Mouse (Mus musculus): ENCODE measurements around the gene Nek6.

Nek6 gene

GRCm38 (mm10) chr2:38578602-38579521 lies 67.4 kb downstream of the Nek6 start:
- DNase-seq (ENCODE audit: extremely low spot score) = no peak

GRCm38 (mm10) chr2:38579528-38579927 lies 68.1 kb downstream of the Nek6 start:
- no peak for DNase-seq (ENCODE audit: extremely low spot score)

- no peak for DNase-seq (ENCODE audit: extremely low spot score)
Measured at GRCm38 (mm10) chr2:38583982-38584381, 72.5 kb downstream of the Nek6 start.

- peak; percentile 36 for DNase-seq (ENCODE audit: extremely low spot score)
Measured at GRCm38 (mm10) chr2:38584514-38585378, 73.3 kb downstream of the Nek6 start.

- peak; percentile 44 for DNase-seq (ENCODE audit: extremely low spot score)
Measured at GRCm38 (mm10) chr2:38585379-38585736, 73.9 kb downstream of the Nek6 start.

GRCm38 (mm10) chr2:38586733-38587132 lies 75.3 kb downstream of the Nek6 start:
- DNase-seq (ENCODE audit: extremely low spot score) = no peak

- DNase-seq (ENCODE audit: extremely low spot score) = no peak
Measured at GRCm38 (mm10) chr2:38591751-38592459, 80.5 kb downstream of the Nek6 start.

- no peak for DNase-seq (ENCODE audit: extremely low spot score)
Measured at GRCm38 (mm10) chr2:38594874-38595273, 83.4 kb downstream of the Nek6 start.

- no peak for DNase-seq (ENCODE audit: extremely low spot score)
Measured at GRCm38 (mm10) chr2:38597896-38598295, 86.5 kb downstream of the Nek6 start.

- no peak for DNase-seq (ENCODE audit: extremely low spot score)
Measured at GRCm38 (mm10) chr2:38598395-38598794, 87.0 kb downstream of the Nek6 start.

GRCm38 (mm10) chr2:38600842-38601241 lies 89.4 kb downstream of the Nek6 start:
- DNase-seq (ENCODE audit: extremely low spot score) = no peak

GRCm38 (mm10) chr2:38607716-38608115 lies 96.3 kb downstream of the Nek6 start:
- DNase-seq (ENCODE audit: extremely low spot score) = no peak

GRCm38 (mm10) chr2:38608831-38609309 lies 97.4 kb downstream of the Nek6 start:
- DNase-seq (ENCODE audit: extremely low spot score) = no peak

- DNase-seq (ENCODE audit: extremely low spot score) = no peak
Measured at GRCm38 (mm10) chr2:38609310-38609709, 97.9 kb downstream of the Nek6 start.

GRCm38 (mm10) chr2:38610161-38610560 lies 98.7 kb downstream of the Nek6 start:
- no peak for DNase-seq (ENCODE audit: extremely low spot score)

GRCm38 (mm10) chr2:38612596-38612995 lies 101.2 kb downstream of the Nek6 start:
- DNase-seq (ENCODE audit: extremely low spot score) = no peak

GRCm38 (mm10) chr2:38613576-38613975 lies 102.1 kb downstream of the Nek6 start:
- no peak for DNase-seq (ENCODE audit: extremely low spot score)

- no peak for DNase-seq (ENCODE audit: extremely low spot score)
Measured at GRCm38 (mm10) chr2:38614437-38614836, 103.0 kb downstream of the Nek6 start.

GRCm38 (mm10) chr2:38616072-38616471 lies 104.6 kb downstream of the Nek6 start:
- DNase-seq (ENCODE audit: extremely low spot score) = no peak

- DNase-seq (ENCODE audit: extremely low spot score) = no peak
Measured at GRCm38 (mm10) chr2:38616956-38617872, 105.8 kb downstream of the Nek6 start.

GRCm38 (mm10) chr2:38619777-38620176 lies 108.3 kb downstream of the Nek6 start:
- DNase-seq (ENCODE audit: extremely low spot score) = no peak

All from embryo, embryonic 9.5 days (tissue).